Mouse (Mus musculus) adrenal gland, adult 2 months (tissue): Measurements from ENCODE around the gene Hspa8. TPM values are rescaled to one million over a fixed set of nuclear protein-coding genes. Genes with fewer than 3 reads are reported as not detected.
"Not testable (repeated sequence)": the region's sequence is repeated elsewhere in the genome, so short reads cannot be mapped to it uniquely, and the experiment has no call there.

Experiments used
- DNase-seq: peaks from one replicate; pipeline ENCODE4 v3.0.0; 2021
- long read RNA-seq: library from polyadenylated mRNA; stranded (forward); transcript quantifications from one replicate; pipeline ENCODE4 v2.0.0, GENCODE M21; 2021
- polyA plus RNA-seq: library from polyadenylated mRNA; depleted of rRNA; stranded (reverse); fragments of >200 nt; gene quantifications from 2 replicates; pipeline ENCODE4 v1.2.3, GENCODE M21; 2012; rRNA removed
- total RNA-seq, 2 experiments: library from RNA; stranded (reverse); gene quantifications; 2 replicates each; pipeline ENCODE4 v1.2.3; 2021

Gene Hspa8
- 1,000 to 10,000 TPM; 1,424 to 4,193 TPM for total RNA-seq
- polyA plus RNA-seq, result 1,414 and 2,267 TPM in 2 replicates
- long read RNA-seq, transcript Hspa8-201 (9 exons, 2,394 nt), result major isoform, 990 of 1,038 reads
- long read RNA-seq, partial matches to known transcripts, result 41 of 1,038 reads
- long read RNA-seq, other reads (novel, unspliced or antisense), result 7 of 1,038 reads

GRCm38 (mm10) chr9:40800675-40801612 lies at the start of gene Hspa8:
Gene Hspa8, plus strand, starts transcription at chr9:40800984.
- DNase-seq, result peak; percentile 100

- DNase-seq, result no peak
Observed at GRCm38 (mm10) chr9:40751749-40752148, 49.0 kb upstream of the Hspa8 start.

GRCm38 (mm10) chr9:40756401-40756800 lies 44.4 kb upstream of the Hspa8 start:
- peak; percentile 61 for DNase-seq

- peak; percentile 66 for DNase-seq
Observed at GRCm38 (mm10) chr9:40757105-40757626, 43.6 kb upstream of the Hspa8 start.

- peak; percentile 77 for DNase-seq
Observed at GRCm38 (mm10) chr9:40757685-40758270, 43.0 kb upstream of the Hspa8 start.

GRCm38 (mm10) chr9:40762354-40762753 lies 38.4 kb upstream of the Hspa8 start:
- no peak for DNase-seq

GRCm38 (mm10) chr9:40764887-40765580 lies 35.8 kb upstream of the Hspa8 start:
- no peak for DNase-seq

- DNase-seq, result no peak
Observed at GRCm38 (mm10) chr9:40765581-40765940, 35.2 kb upstream of the Hspa8 start.

- no peak for DNase-seq
Observed at GRCm38 (mm10) chr9:40766058-40766605, 34.7 kb upstream of the Hspa8 start.

- no peak for DNase-seq
Observed at GRCm38 (mm10) chr9:40767946-40768345, 32.8 kb upstream of the Hspa8 start.

GRCm38 (mm10) chr9:40772246-40772645 lies 28.5 kb upstream of the Hspa8 start:
- DNase-seq, result no peak

GRCm38 (mm10) chr9:40773142-40773541 lies 27.6 kb upstream of the Hspa8 start:
- not testable (repeated sequence) for DNase-seq

GRCm38 (mm10) chr9:40773869-40774268 lies 26.9 kb upstream of the Hspa8 start:
- DNase-seq, result peak; percentile 30

- no peak for DNase-seq
Observed at GRCm38 (mm10) chr9:40776044-40776443, 24.7 kb upstream of the Hspa8 start.

- peak; percentile 74 for DNase-seq
Observed at GRCm38 (mm10) chr9:40776459-40777248, 24.1 kb upstream of the Hspa8 start.

- no peak for DNase-seq
Observed at GRCm38 (mm10) chr9:40780111-40780510, 20.7 kb upstream of the Hspa8 start.

- no peak for DNase-seq
Observed at GRCm38 (mm10) chr9:40780892-40781725, 19.7 kb upstream of the Hspa8 start.

- peak; percentile 75 for DNase-seq
Observed at GRCm38 (mm10) chr9:40781726-40782581, 18.8 kb upstream of the Hspa8 start.
